Mouse (Mus musculus) kidney, postnatal 0 days (tissue): ENCODE results near the gene Olfr1217. TPM values are rescaled to one million over a fixed set of nuclear protein-coding genes. Genes with fewer than 3 reads are reported as not detected.

Experiments used
- ATAC-seq: fragments of 200-750 bp; cut with Nextera tagmentation; replicated peaks from 2 replicates; pipeline ENCODE4 v1.8.0; 2017; ENCODE audit warnings: low read depth, moderate number of reproducible peaks, moderate TSS enrichment, moderate library complexity; ENCODE audit not compliant: low FRiP score
- DNase-seq: peaks from one replicate; pipeline ENCODE4 v3.0.0-alpha.2; 2016; ENCODE audit warnings: low spot score
- H3K27ac ChIP-seq: fragments of 300-500 bp; sonication (generic); 2 replicates; pipeline ENCODE4 v1.5.1; 2014; ENCODE audit warnings: mild to moderate bottlenecking
- H3K27me3 ChIP-seq: fragments of 300-500 bp; sonication (generic); 2 replicates; pipeline ENCODE4 v1.6.1; 2014; ENCODE audit warnings: low read length, mixed read lengths; ENCODE audit not compliant: insufficient read depth
- H3K36me3 ChIP-seq: fragments of 300-500 bp; sonication (generic); 2 replicates; pipeline ENCODE4 v1.6.1; 2014; ENCODE audit warnings: low read length, mixed read lengths; ENCODE audit not compliant: insufficient read depth
- H3K4me1 ChIP-seq: fragments of 300-500 bp; sonication (generic); replicated peaks from 2 replicates; pipeline ENCODE4 v1.6.1; 2014; ENCODE audit warnings: antibody characterized with exemption, low read length, mixed read lengths; ENCODE audit not compliant: insufficient read depth
- H3K4me2 ChIP-seq: fragments of 300-500 bp; sonication (generic); 2 replicates; pipeline ENCODE4 v1.6.1; 2014; ENCODE audit warnings: mild to moderate bottlenecking, low read length, moderate library complexity, mixed read lengths
- H3K4me3 ChIP-seq: fragments of 300-500 bp; sonication (generic); replicated peaks from 2 replicates; pipeline ENCODE4 v1.5.1; 2014; ENCODE audit warnings: low read depth, low read length
- H3K9ac ChIP-seq: fragments of 300-500 bp; sonication (generic); 2 replicates; pipeline ENCODE4 v1.6.1; 2014; ENCODE audit warnings: low read depth, low read length
- H3K9me3 ChIP-seq: fragments of 300-500 bp; sonication (generic); replicated peaks from 2 replicates; pipeline ENCODE4 v1.6.1; 2016; ENCODE audit warnings: low read length, inconsistent platforms, mixed read lengths
- CTCF ChIP-seq: IDR thresholded peaks from 2 replicates; pipeline ENCODE4 v1.5.1; 2016; ENCODE audit warnings: antibody characterized with exemption, low read depth, mild to moderate bottlenecking, moderate library complexity
- WGBS: fragments of 180-500 bp; shearing (Covaris S2); extraction: QIAGEN DNeasy Blood & Tissue Kit; methylation state at CpG from one replicate; pipeline ENCODE4 v1.1.7; 2014; 5-methylcytosine and 5-hydroxymethylcytosine counted together
- polyA plus RNA-seq: library from polyadenylated mRNA; unstranded; fragments of >200 nt; fragmentation: Nextera tagmentation; extraction: Ambion mirVana; gene quantifications from 2 replicates; pipeline ENCODE4 v1.2.1, GENCODE M21; 2015

The Olfr1217 gene
- polyA plus RNA-seq, 1 experiment from 2014 or later = not detected

DNA sequence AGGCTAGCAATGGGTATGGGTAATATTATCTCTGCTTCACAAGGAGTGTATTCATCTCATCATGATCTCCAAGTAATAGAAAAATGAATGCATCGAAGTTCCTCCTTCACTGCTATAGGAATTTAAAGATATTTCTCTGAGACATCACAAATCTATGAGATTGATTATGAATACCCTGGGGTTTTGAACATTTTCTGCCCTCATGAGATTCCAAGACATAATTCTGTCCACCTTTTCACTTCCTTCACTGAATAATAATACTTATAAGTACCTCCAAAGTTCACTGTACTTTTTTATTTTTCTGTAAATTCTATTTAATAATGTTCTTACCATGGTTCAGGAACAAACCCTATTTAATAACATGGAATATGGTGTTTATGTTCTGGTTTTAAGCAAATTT, 51.7 kb downstream of the Olfr1217 start, which contains the start of gene Gm13762:
Gene Gm13762, minus strand, starts transcription at position 101 of the 400 bp plus-strand sequence.
- no peak for TF ChIP-seq CTCF
- 76% methylated on average over 1 of the region's 1 CpGs for WGBS

More for the DNA sequence above, 51.7 kb downstream of the Olfr1217 start, which contains the start of gene Gm13762:
- H3K36me3 ChIP-seq = no peaks in the 10 kb centered on the region
- H3K27ac ChIP-seq = no peak within 1 kb of the TSS
- H3K4me2 ChIP-seq = no peak within 1 kb of the TSS
- ATAC-seq (no peak), DNase-seq (no peak)
- no peak within 1 kb of the TSS for H3K4me3 ChIP-seq
- H3K9me3 ChIP-seq = no peaks in the 10 kb centered on the region
- H3K27me3 ChIP-seq = no peaks in the 10 kb centered on the region
- no peaks in the 10 kb centered on the region for H3K4me1 ChIP-seq
- H3K9ac ChIP-seq = no peak within 1 kb of the TSS

Other genes with a start within 250 kb of the Olfr1217 start
- gene Olfr1201, start 239.0 kb downstream of the Olfr1217 start, polyA plus RNA-seq = not detected in 2 replicates
- not detected in 2 replicates for gene Olfr1202, start 217.6 kb downstream of the Olfr1217 start, polyA plus RNA-seq
- gene Olfr1205, start 202.3 kb downstream of the Olfr1217 start, polyA plus RNA-seq = not detected in 2 replicates
- not detected in 2 replicates for gene Olfr1204, start 182.8 kb downstream of the Olfr1217 start, polyA plus RNA-seq
- not detected in 2 replicates for gene Olfr1206, start 168.8 kb downstream of the Olfr1217 start, polyA plus RNA-seq
- not detected in 2 replicates for gene Olfr1208, start 129.8 kb downstream of the Olfr1217 start, polyA plus RNA-seq
- not detected in 2 replicates for gene Olfr1209, start 116.9 kb downstream of the Olfr1217 start, polyA plus RNA-seq
- not detected in 2 replicates for gene Olfr1211, start 94.0 kb downstream of the Olfr1217 start, polyA plus RNA-seq
- not detected in 2 replicates for gene Olfr1212, start 78.1 kb downstream of the Olfr1217 start, polyA plus RNA-seq
- gene Gm13762, start 51.8 kb downstream of the Olfr1217 start, polyA plus RNA-seq = not detected in 2 replicates
- not detected in 2 replicates for gene Olfr1214, start 39.4 kb downstream of the Olfr1217 start, polyA plus RNA-seq
- not detected in 2 replicates for gene Olfr1215, start 25.1 kb downstream of the Olfr1217 start, polyA plus RNA-seq
- gene Olfr1216, start 13.7 kb downstream of the Olfr1217 start, polyA plus RNA-seq = not detected in 2 replicates
- not detected in 2 replicates for gene Olfr1218, start 29.1 kb upstream of the Olfr1217 start, polyA plus RNA-seq
- not detected in 2 replicates for gene Olfr1219, start 51.4 kb upstream of the Olfr1217 start, polyA plus RNA-seq
- gene Olfr1220, start 74.8 kb upstream of the Olfr1217 start, polyA plus RNA-seq = not detected in 2 replicates
- gene Olfr1221, start 85.2 kb upstream of the Olfr1217 start, polyA plus RNA-seq = not detected in 2 replicates
- not detected in 2 replicates for gene Olfr1222, start 101.0 kb upstream of the Olfr1217 start, polyA plus RNA-seq
- gene Olfr1223, start 119.5 kb upstream of the Olfr1217 start, polyA plus RNA-seq = not detected in 2 replicates
- not detected in 2 replicates for gene Olfr1224-ps1, start 132.0 kb upstream of the Olfr1217 start, polyA plus RNA-seq
- not detected in 2 replicates for gene Olfr1225, start 142.6 kb upstream of the Olfr1217 start, polyA plus RNA-seq
- not detected in 2 replicates for gene Olfr1226, start 168.0 kb upstream of the Olfr1217 start, polyA plus RNA-seq
- gene Olfr1228, start 222.0 kb upstream of the Olfr1217 start, polyA plus RNA-seq = not detected in 2 replicates